Mouse (Mus musculus) midbrain, embryonic 12.5 days (tissue): ENCODE measurements around the gene Mei1. TPM values are rescaled to one million over a fixed set of nuclear protein-coding genes. Genes with fewer than 3 reads are reported as not detected.

ENCODE experiments used
- ATAC-seq: fragments of 200-750 bp; cut with Nextera tagmentation; 2 replicates; pipeline ENCODE4 v1.8.0; 2017; ENCODE audit warnings: low read depth, moderate TSS enrichment, moderate library complexity; ENCODE audit not compliant: low FRiP score
- H3K27ac ChIP-seq: fragments of 300-500 bp; sonication (generic); replicated peaks from 2 replicates; pipeline ENCODE4 v1.5.1; 2016; ENCODE audit warnings: mild to moderate bottlenecking
- H3K27me3 ChIP-seq: fragments of 300-500 bp; sonication (generic); 2 replicates; pipeline ENCODE4 v1.6.1; 2016; ENCODE audit warnings: mild to moderate bottlenecking
- H3K36me3 ChIP-seq: fragments of 300-500 bp; sonication (generic); 2 replicates; pipeline ENCODE4 v1.6.1; 2016
- H3K4me1 ChIP-seq: fragments of 300-500 bp; sonication (generic); 2 replicates; pipeline ENCODE4 v1.6.1; 2016
- H3K4me2 ChIP-seq: fragments of 300-500 bp; sonication (generic); replicated peaks from 2 replicates; pipeline ENCODE4 v1.6.1; 2016; ENCODE audit warnings: mild to moderate bottlenecking, moderate library complexity
- H3K4me3 ChIP-seq: fragments of 300-500 bp; sonication (generic); 2 replicates; pipeline ENCODE4 v1.5.1; 2016; ENCODE audit warnings: mild to moderate bottlenecking
- H3K9ac ChIP-seq: fragments of 300-500 bp; sonication (generic); replicated peaks from 2 replicates; pipeline ENCODE4 v1.6.1; 2016; ENCODE audit warnings: mild to moderate bottlenecking, moderate library complexity
- H3K9me3 ChIP-seq: fragments of 300-500 bp; sonication (generic); 2 replicates; pipeline ENCODE4 v1.6.1; 2016; ENCODE audit warnings: mild to moderate bottlenecking
- WGBS: fragments of 180-500 bp; shearing (Covaris S2); methylation state at CpG from one replicate; pipeline ENCODE4 v1.1.7; 2016; 5-methylcytosine and 5-hydroxymethylcytosine counted together
- polyA plus RNA-seq: library from polyadenylated mRNA; unstranded; fragments of >200 nt; fragmentation: Nextera tagmentation; extraction: Ambion mirVana; gene quantifications from 2 replicates; pipeline ENCODE4 v1.2.1, GENCODE M21; 2016

The Mei1 gene
- polyA plus RNA-seq, 1 experiment from 2014 or later, result 0.05 TPM

GRCm38 (mm10) chr15:82156902-82157301 is 87.1 kb downstream of the Mei1 start:
- no peak overlapping the region for H3K4me3 ChIP-seq
- peaks cover 58% of the 10 kb centered on the region for H3K4me1 ChIP-seq
- no peaks in the 10 kb centered on the region for H3K27me3 ChIP-seq
- ATAC-seq, result no peak
- no peaks in the 10 kb centered on the region for H3K9me3 ChIP-seq
- no peaks in the 10 kb centered on the region for H3K36me3 ChIP-seq
- no peak overlapping the region for H3K9ac ChIP-seq
- H3K27ac ChIP-seq, result no peak overlapping the region
- H3K4me2 ChIP-seq, result no peak overlapping the region
- 89% methylated on average over 10 of the region's 10 CpGs for WGBS

GRCm38 (mm10) chr15:82158243-82159035 is 88.6 kb downstream of the Mei1 start:
- WGBS, result 77% methylated on average over 17 of the region's 17 CpGs
- Histone ChIP-seq H3K9me3 (no peaks in the 10 kb centered on the region), H3K9ac (no peak overlapping the region), H3K4me3 (no peak overlapping the region), H3K4me2 (no peak overlapping the region), H3K27me3 (no peaks in the 10 kb centered on the region), H3K4me1 (peaks cover 56% of the 10 kb centered on the region), H3K36me3 (no peaks in the 10 kb centered on the region), H3K27ac (no peak overlapping the region)
- ATAC-seq, result no peak

- H3K4me1 ChIP-seq, result peaks cover 55% of the 10 kb centered on the region
- no peak overlapping the region for H3K4me2 ChIP-seq
- H3K36me3 ChIP-seq, result no peaks in the 10 kb centered on the region
- no peak overlapping the region for H3K27ac ChIP-seq
- ATAC-seq, result no peak
- H3K9ac ChIP-seq, result no peak overlapping the region
- WGBS, result 89% methylated on average over 9 of the region's 9 CpGs
- no peaks in the 10 kb centered on the region for H3K9me3 ChIP-seq
- H3K4me3 ChIP-seq, result no peak overlapping the region
- H3K27me3 ChIP-seq, result no peaks in the 10 kb centered on the region
These were observed 89.7 kb downstream of the Mei1 start for GRCm38 (mm10) chr15:82159471-82159870.

- no peak for ATAC-seq
- no peak overlapping the region for H3K4me3 ChIP-seq
- H3K27ac ChIP-seq, result peak overlapping the region; percentile 8; the same call in 1 of the 2 replicates
- no peaks in the 10 kb centered on the region for H3K36me3 ChIP-seq
- no peak overlapping the region for H3K4me2 ChIP-seq
- no peaks in the 10 kb centered on the region for H3K27me3 ChIP-seq
- peaks cover 57% of the 10 kb centered on the region for H3K4me1 ChIP-seq
- H3K9me3 ChIP-seq, result no peaks in the 10 kb centered on the region
- WGBS, result 86% methylated on average over 11 of the region's 11 CpGs
- H3K9ac ChIP-seq, result no peak overlapping the region
These were observed 91.2 kb downstream of the Mei1 start for GRCm38 (mm10) chr15:82160731-82161640.

- Histone ChIP-seq H3K4me1 (peaks cover 67% of the 10 kb centered on the region), H3K36me3 (no peaks in the 10 kb centered on the region), H3K9ac (no peak overlapping the region), H3K27ac (no peak overlapping the region), H3K4me3 (no peak overlapping the region), H3K27me3 (no peaks in the 10 kb centered on the region), H3K9me3 (no peaks in the 10 kb centered on the region), H3K4me2 (no peak overlapping the region)
- no peak for ATAC-seq
- 88% methylated on average over 12 of the region's 12 CpGs for WGBS
These were observed 92.3 kb downstream of the Mei1 start for GRCm38 (mm10) chr15:82161965-82162600.

GRCm38 (mm10) chr15:82163356-82164060 is 93.7 kb downstream of the Mei1 start:
- H3K4me2 ChIP-seq, result no peak overlapping the region
- peaks cover 63% of the 10 kb centered on the region for H3K4me1 ChIP-seq
- H3K9ac ChIP-seq, result no peak overlapping the region
- WGBS, result 88% methylated on average over 10 of the region's 10 CpGs
- no peak overlapping the region for H3K4me3 ChIP-seq
- ATAC-seq, result no peak
- H3K36me3 ChIP-seq, result no peaks in the 10 kb centered on the region
- peak overlapping the region; percentile 49 for H3K27ac ChIP-seq
- H3K9me3 ChIP-seq, result no peaks in the 10 kb centered on the region
- H3K27me3 ChIP-seq, result no peaks in the 10 kb centered on the region

- Histone ChIP-seq H3K4me2 (no peak overlapping the region), H3K4me1 (peaks cover 58% of the 10 kb centered on the region), H3K9ac (no peak overlapping the region), H3K36me3 (no peaks in the 10 kb centered on the region), H3K4me3 (no peak overlapping the region), H3K9me3 (no peaks in the 10 kb centered on the region), H3K27ac (peak overlapping the region; percentile 49; the same call in 1 of the 2 replicates), H3K27me3 (no peaks in the 10 kb centered on the region)
- no peak for ATAC-seq
- WGBS, result 55% methylated on average over 4 of the region's 4 CpGs
These were observed 94.2 kb downstream of the Mei1 start for GRCm38 (mm10) chr15:82164061-82164399.

GRCm38 (mm10) chr15:82164496-82164895 is 94.7 kb downstream of the Mei1 start:
- Histone ChIP-seq H3K27me3 (no peaks in the 10 kb centered on the region), H3K4me1 (peaks cover 53% of the 10 kb centered on the region), H3K27ac (no peak overlapping the region)

GRCm38 (mm10) chr15:82165332-82166239 is 95.8 kb downstream of the Mei1 start:
- H3K4me1 ChIP-seq, result peaks cover 42% of the 10 kb centered on the region

More at GRCm38 (mm10) chr15:82164496-82164895, 94.7 kb downstream of the Mei1 start:
- Histone ChIP-seq H3K4me2 (no peak overlapping the region), H3K36me3 (no peaks in the 10 kb centered on the region; the same call in 1 of the 2 replicates), H3K9me3 (no peaks in the 10 kb centered on the region), H3K9ac (0 out of 2 replicates have a peak overlapping the region, but pooled peaks have one; percentile 1), H3K4me3 (no peak overlapping the region)
- WGBS, result 88% methylated on average over 7 of the region's 7 CpGs
- ATAC-seq, result no peak

GRCm38 (mm10) chr15:82166240-82167100 is 96.7 kb downstream of the Mei1 start:
- H3K27ac ChIP-seq, result peak overlapping the region; percentile 36
- H3K9me3 ChIP-seq, result no peaks in the 10 kb centered on the region
- WGBS, result 44% methylated on average over 22 of the region's 22 CpGs
- no peak overlapping the region for H3K4me3 ChIP-seq
- H3K27me3 ChIP-seq, result no peaks in the 10 kb centered on the region
- ATAC-seq, result no peak
- peaks cover 37% of the 10 kb centered on the region for H3K4me1 ChIP-seq
- peak overlapping the region; percentile 34; the same call in 1 of the 2 replicates for H3K9ac ChIP-seq
- 0 out of 2 replicates have a peak overlapping the region, but pooled peaks have one; percentile 7 for H3K4me2 ChIP-seq
- H3K36me3 ChIP-seq, result peaks cover 19% of the 10 kb centered on the region

More at GRCm38 (mm10) chr15:82165332-82166239, 95.8 kb downstream of the Mei1 start:
- H3K27me3 ChIP-seq, result no peaks in the 10 kb centered on the region
- no peak for ATAC-seq
- H3K36me3 ChIP-seq, result peaks cover 10% of the 10 kb centered on the region
- WGBS, result 54% methylated on average over 8 of the region's 8 CpGs
- H3K4me2 ChIP-seq, result no peak overlapping the region
- H3K4me3 ChIP-seq, result no peak overlapping the region
- no peak overlapping the region for H3K27ac ChIP-seq
- no peaks in the 10 kb centered on the region for H3K9me3 ChIP-seq
- 0 out of 2 replicates have a peak overlapping the region, but pooled peaks have one; percentile 34 for H3K9ac ChIP-seq
